Mouse (Mus musculus): ENCODE data around the gene Nptx1.

Gene Nptx1

DNA sequence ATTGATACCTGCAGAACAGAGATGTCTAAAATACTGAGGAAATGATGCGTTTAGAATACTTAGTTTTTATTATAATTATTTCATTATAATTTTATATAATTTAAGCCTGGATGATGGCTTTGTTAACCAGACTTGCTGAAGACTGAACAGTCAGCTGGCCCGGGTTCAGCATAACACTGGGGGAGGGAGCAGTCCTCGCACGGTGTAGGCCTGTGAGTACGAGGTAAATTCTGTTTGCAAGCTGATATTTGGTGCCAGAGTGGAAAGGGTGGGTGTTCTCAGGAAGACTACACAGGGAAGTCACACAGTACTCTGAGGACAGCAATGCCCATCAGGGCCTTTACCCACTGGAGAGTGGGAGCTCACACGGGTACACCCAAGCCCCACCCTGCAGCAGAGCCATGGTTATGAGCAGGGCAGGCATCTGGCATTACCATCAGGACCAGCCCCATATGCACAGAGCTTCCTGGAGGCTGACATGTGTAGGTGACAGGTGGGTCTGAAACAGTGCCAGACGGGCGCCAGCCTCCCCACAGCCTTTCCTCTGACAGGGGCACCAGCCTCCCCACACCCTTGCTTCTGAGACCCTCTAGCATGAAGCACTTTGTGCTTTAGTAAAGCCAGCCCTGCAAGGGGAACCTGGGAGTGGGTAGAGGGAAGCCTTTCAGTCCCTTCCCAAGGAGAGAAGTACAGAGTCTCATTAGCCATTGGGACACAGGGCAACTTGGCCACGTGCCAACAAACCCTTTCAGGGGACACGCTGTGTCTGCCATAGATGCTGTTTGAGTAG is 3.2 kb upstream of the Nptx1 start:
- no peak for DNase-seq

DNA sequence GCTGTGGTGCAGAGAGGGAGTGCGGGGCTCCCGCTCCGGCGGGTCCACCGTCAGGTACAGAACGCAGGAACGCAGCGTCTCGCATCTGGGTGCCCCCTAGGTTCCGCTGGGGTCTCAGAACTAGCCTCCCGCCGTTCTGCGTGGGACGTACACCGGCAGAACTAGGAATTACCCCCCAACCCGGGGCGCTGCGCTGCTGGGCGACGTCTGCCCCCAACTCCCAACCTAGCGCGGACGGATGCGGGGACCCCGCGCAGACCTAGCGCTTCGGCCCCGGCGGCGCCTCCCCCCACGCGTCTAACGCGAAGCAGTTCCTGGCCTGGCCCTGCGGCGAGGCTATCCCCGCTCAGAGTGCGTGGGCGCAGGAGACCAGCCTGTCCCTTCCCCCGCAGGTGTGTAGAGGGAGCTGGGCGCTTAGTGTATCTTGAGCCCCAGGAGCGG is 1.8 kb upstream of the Nptx1 start:
- no peak for DNase-seq

DNA sequence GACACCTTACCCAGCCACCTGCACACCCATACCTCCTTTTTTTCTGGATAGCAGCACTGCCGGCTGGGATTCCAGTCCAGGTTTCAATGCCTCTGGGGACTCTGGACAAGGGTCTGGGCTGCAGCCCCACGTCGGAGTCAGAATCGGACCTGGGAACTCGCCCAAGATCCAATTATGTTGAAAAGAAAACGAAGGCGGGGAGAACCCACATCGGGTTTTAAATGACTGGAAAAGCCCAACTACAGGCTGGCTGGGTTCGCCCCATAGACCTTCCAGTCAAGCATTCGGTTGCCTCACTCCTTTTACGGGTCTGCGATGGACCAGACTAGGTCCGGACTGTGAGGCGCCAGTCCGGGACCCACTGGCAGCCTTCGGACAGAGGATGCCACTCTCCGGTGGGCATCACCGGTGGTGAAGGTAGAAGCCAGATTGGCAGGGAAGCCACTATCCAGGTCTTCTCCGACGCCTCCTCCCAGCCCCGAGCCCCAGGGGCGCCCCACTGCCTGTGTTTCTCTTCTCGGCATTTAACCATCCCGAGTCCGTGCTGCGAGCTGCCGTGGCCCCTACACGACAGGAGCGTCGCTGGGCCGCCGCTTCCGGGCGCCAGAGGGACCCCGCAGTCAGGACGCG is 1.3 kb upstream of the Nptx1 start:
- DNase-seq, result peak; percentile 32

DNA sequence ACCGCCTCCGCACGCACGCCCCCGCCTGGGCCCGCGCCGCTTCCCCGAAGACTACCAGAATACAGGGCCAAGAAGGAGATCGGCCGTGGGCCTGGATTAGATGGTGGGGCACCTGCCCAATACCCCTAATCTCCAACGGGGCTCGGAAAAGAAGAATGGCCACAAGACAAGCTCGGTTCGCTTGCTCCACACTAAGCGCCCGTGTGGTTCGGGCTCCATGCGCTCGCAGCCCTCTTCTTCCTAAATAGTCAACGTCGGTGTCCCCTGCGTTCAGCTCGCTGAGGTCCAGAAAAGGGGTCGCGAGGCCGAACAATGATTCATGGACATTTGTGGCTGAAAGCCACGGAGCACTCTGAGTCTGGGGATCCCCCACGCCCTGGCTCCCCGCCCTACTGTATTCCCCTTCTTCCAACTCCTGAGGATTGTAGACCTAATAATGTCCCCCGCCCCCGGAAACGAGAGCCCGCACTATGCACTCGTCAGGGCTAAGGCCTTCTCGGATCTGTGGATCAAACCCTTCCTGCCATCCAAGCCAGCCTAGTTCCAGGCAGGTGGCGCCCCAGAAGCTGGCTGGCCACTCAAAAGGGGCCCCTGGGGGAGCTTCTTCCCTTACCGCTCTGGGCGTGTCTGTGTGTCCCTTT is 518 bp upstream of the Nptx1 start:
- peak; percentile 16 for DNase-seq

DNA sequence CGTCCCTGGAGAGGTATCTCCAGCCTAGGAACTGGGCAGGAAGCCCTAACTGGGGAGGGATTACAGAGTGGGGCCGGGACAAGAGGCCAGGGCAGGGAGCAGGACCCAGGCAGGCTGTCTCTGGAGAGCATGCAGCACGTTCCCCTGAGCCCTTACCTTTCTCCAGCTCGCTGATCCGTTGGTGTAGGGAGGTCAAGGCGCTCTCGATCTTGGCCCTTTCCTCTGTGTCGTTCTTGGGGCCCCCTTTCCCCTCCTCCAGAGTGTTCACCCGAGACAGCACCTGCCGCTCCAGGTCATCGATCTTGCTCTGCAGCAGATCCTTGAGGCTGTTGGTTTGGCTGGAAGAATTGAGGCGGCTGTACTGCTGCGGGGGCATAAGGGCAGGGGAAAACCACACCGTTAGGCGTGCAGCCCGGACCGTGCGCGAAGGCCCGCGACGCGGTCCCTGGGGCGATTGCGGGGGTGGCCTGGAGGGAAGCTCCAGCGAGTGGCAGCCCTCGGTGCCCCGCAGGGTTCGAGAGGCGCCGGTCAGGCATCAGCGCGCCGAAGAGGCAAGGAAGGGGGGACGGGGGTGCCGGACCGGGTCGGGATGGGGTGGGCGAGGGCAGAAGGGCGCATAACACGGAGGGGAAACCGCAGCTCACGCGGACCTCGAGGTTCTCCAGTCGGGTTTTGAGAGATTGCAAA is 914 bp downstream of the Nptx1 start:
- no peak for DNase-seq

DNA sequence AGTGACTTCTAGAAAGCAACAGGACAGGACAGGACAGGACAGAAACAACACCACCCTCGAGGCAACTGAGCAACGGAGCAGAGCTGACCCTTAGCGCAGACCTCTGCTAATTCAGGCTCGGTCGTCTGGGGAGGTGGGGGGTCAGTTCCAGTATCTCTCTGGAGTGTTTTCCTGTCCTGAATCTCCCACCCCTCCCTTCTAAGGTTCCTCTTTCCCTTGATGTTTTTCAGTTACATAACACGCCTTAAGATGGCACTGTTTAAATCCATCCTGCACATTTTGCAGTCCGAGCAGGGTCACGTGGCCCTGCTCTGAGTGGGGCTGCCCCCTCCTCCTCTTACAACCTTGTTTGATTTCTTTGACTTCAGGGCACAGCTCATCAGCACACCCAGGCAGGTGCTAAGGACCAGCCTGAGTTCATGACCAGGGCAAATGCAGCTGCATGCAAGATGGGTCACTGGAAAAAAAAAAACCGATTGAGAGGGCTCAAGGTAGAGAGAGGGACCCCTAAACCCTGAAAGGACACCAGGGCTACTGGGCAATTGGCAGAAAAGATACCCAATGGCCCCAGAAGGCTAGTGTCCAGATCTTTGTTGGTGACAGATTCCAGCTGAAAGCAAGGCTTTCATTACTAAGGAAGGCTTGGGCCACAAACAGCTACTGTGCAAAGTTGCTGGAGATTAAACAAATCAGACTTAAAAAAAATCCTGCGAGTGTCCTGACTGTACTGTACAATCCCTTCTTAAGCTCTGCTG is 1.6 kb downstream of the Nptx1 start:
- DNase-seq, result peak; percentile 11

DNA sequence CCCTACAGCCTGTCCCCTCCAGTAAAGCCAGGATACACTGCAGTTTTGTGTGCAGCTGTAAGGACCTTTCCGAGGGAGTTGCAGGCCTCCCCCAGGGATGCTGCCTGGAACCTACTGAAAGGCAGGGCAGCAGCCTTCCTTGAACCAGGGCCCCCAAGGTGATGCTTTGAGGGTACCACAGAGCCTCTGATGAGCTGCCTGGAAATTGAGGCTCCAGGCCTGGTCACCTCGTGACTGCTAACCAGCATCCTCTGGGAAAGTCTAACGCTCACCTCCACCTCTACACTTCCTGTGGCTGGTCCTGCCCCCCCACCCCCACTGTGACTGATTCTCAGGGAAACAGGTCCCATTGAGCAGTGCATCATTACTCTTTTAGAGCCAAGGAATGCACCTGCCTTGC is 2.3 kb downstream of the Nptx1 start:
- no peak for DNase-seq

DNA sequence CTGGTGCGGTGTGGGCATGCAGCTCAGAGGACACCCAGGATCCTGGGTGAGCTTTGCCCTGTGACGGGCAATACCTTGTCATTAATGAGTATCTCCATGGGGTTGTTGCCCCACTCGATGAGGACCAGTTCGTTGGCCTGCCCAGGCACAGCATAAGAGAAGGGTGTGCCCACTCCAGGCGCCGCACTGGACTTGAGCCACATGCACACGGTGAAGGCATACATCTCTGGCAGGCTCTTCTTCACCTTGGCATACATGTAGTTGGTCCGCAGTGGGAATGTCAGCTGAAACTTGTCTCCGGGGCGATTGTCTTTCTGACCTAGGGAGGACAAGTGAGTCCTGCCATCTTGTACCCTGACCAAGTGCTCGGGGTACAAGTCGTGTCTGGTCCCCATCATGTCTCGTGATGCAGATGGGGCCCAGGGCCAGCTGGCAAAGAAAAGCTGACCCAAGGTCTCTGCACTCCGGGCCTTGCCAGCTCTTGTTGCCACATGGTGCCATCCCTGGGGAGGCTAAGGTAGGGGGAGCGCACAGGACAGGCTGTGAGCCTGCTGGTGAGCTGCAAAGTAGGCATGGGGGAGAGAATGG is 2.9 kb downstream of the Nptx1 start:
- DNase-seq, result no peak

DNA sequence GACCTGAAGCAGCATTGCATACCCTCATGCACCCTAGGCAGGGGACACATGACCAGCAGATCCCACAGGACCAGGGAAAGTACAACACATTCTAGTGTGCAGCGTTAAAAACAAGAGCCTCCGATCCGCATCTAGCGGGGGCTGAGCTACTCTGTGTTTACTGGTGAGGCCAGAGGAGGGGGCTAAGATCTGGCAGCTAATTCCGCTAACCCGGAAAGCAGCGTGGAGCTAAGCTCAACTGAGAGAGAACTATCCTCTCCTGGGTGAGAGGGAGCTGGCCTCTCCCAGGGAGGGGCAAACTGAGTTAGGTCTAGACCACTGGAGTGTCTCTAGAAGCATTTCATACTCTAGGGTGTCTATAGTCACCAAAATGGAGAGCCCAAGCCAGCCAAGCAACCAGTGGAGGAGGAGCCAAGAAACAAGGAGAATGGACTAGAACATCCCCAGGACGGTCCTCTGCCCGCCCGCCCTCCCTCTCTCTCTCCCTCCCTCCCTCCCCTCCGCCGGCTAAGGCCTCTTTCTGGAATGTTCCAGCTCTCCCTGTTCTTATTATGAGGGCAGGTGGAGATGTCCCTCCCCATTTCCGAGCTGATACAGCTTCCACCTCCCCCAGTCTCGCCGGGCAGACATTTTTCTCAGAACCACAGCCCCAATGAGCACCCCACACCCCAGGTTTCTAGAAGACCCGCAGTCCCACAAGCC is 3.6 kb downstream of the Nptx1 start:
- DNase-seq, result no peak

DNA sequence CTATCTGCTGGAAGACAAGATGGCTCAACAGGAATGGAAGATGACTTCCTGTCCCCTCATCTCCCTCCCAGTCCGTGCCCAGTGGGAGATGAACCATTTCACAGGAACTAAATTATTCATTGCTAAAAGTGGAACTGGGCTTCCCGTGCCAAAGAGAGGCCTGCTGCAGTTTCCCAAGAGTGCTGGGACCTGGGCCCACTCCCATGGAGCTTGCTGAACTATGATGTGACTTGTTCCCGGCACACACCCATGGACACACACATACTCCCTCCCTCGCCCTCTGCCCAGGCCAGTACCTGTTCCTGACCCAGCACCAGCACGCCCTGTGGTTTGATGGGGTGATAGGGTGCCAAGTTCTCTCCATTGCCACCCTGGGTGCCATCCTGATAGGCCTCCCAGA is 4.7 kb downstream of the Nptx1 start:
- no peak for DNase-seq

DNA sequence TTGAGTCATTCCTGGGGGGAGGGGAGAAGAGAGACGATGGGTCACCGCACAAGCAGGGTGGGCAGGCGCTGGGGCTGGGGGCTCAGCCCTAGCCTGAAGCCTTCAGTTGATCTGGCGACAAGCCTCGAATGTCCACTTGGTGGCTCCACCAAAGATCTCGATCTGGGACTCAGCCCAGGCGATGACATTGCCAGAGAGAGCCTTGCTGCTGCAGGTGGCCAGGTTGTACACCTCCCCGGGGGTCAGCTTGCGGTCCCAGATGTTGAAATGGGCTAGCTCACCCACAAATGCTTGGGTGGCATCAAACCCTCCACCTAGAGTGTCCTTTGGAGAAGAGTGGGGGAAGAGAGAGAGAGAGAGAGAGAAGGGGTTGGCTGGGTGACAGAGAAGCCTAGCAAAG is 5.2 kb downstream of the Nptx1 start:
- no peak for DNase-seq

DNA sequence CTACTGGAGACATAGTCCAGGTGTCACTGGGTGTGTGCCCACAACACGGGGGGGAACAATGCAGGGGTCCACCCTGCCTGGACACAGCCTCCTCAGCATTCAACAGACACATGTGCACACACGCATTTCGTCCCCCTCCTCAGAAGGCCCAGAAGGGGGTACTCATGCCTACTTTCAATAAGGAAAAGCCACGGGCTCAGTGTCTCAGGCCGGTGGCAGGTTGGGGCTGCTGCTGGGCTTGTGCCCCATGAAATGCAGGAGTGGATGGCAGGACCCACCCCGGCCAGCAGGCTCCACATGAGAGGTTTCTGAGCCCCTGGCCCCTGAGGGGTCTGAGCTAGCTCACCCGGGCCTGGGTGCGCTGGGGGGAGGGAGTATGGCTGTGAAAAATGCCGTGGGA is 6.5 kb downstream of the Nptx1 start:
- DNase-seq, result no peak

DNA sequence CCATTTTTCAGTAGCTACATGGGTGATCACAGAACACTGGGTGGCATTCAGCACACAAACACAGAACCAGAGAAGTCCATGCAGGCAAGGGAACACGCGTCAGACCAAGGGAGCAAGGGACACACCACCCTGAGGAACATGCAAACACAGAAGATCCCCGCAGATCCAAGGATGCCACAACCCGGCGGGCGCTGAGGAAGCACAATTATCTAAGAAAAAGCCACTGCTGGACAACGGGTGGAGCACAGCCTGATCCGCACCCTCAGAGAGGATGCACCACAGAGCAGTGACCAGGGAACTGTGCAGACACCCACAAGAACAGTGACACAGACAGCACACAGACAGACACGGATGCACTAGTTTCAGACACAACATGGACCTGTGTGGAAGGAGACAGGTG is 7.0 kb downstream of the Nptx1 start:
- DNase-seq, result no peak

DNA sequence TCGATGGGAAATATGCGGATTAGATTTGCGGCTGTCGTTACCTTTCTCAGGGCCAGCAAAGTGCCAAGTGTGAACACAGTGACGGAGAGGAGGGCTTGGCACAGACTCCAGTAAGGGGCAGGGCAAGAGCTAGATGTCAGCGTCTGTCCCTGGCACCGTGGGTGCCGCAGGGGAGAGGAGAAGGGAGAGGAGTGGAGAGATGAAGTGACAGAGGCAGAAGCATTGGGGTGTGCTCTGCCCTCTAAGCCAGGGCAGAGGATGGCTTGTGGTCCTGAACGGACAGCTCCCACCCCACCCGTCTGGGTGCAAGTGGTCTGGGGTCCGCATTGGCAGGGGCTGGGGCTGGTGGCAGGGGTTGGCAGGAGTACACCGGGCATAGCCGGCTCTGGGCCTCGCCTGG is 7.6 kb downstream of the Nptx1 start:
- DNase-seq, result no peak

DNA sequence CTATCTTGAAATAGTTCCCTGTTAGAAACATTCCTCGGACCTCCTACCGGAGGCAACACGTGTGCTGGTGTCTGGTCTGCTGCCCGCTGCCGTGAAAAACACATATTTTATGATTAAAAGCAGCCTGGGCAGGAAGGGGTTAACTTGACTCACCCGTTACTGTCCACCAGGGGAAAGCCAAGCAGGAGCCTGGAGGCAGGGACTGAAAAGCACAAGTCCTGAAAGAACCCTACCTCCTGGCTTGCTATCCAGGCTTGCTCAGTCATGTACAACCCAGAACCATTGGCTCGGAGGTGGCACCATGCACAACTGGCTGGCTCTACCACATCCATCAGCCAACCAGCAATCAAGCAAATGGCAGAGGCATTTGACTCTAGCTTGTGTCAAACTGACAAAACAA is 13.8 kb downstream of the Nptx1 start:
- DNase-seq, result no peak

DNA sequence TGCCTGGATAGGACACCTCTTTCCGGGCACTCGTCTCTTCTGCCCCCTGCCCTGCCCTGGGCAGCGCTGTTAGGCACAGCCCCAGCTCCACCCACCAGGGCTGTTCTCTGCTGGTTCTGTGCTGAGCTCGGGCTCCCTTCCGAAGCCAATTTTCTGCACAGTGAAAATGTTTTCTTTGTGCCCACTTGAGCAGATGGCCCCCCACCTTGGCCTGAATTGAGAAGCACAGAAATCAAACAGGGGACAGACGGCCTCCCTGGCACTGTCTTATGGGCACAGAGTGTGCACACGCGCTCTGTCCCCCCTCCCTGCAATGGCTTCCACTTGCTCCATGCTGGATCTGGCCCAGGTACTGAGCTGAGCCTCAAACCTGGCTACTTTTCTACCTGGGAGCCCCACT is 15.1 kb downstream of the Nptx1 start:
- no peak for DNase-seq

DNA sequence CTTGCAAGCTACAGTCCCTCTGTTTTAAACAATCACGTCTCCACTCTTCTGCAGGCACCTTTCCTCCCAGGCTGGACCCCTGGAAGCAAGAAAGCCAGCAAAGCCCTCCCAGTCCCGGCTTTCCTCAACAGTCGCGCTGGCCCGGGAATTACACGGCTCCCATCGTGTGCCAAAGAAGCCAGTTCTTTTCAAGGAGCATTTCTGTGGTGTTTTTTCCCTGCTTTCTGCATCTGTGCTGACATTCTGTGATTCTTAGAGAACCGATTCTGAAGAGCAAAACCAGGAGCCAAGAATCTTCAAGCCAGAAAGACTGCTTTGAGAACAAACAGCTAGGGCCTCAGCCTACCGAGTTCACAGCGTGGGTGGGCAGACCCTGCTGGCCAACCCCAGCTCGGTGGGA is 18.6 kb downstream of the Nptx1 start:
- no peak for DNase-seq

DNA sequence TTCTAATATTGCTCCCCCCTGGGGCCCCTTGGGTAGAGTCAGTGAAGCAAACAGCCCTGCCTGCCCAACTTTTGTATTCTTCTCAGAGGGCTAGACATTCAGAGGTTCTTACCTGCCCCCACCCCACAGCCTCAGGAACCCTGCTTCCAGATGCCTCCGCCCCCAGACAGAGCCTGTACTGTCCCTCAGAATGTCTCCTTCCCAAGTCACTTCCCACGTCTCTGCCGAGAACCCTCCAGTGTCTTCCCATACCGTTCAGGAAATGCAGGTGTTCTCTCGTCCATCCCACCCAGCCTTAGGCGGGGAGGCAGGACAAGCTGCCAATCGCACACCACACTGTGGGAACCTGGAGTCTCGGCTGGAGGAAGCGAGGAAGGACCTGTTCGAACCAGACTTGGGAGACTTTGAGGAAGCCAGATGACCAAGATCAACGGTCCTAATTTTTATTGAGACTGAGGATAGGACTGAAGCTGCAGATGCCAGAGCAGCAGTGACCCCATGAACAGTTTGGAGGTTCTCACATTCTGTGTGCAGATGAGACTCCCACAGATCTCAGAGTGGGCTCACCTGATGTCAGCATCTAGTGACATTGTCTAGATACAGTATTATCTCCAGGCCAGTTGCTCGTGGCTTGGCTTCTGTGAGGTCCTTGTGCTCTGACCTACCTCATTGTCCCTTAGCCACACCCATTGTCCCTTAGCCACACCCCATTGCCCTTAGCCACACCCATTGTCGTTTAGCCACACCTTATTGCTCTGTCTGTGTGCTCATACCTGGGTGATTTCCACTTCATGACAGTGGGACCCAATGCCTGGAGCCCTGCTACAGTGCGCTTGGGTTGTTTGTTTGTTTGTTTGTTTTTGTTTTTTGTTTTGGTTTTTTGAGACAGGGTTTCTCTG is 21.2 kb downstream of the Nptx1 start:
- DNase-seq, result no peak

DNA sequence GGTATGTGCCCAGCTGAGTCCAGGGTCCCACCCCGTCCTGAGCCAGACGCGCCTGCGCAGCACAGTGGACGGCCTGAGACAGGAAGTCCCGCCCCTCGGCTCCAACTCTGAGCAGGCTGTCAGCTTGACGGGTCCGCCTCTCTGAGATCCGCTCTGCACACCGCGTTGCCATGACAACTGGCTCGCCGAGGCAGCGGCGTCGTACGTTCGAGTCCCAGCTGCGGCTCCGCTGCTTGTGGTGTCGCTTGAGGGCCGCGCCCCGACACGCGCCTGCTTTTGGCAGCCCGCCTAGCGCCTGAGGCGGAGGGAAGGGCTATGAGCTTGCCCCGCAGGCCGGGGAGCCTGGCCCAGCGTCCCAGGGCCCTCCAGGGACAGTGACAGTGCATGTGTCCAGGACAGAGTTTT is 23.0 kb downstream of the Nptx1 start:
- peak; percentile 88 for DNase-seq

DNA sequence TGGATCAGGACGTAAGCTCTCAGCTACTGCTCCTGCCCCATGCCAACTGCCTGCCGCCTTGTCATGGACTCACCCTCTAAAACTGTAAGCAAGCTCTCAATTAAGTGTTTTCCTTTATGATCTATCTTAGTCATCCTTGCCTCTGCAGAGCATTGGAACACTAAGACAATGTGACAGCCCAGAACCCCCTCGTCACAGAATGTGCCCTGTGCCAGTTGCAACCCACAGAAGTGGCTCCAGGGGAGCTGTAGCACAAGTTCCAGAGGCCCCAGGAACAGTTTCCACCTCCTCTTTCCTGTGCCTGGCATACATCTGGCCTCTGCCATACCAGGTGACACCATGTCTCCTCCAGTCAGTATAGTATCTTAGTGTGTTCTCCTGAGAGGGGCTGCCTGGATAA is 24.2 kb downstream of the Nptx1 start:
- DNase-seq, result no peak

DNA sequence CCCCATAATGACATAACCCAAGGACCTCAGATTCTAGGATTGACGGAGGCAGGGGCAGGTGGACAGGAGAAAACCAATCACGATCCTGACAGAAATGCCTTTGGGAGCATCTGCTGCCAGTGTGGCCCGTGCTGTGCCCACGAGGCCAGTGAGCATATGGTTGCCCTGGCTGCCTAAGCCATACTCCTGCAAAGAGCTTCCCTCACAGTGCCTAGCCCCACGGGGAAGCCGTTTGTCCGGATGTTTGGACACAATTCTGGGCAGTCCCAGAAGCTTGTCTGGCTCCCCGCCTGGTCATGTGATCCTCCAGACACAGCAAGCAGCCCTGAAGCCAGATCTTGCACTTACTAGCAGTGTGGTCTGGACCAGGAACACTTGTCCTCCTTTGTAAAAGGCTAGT is 24.8 kb downstream of the Nptx1 start:
- DNase-seq, result no peak
